Mouse (Mus musculus) adrenal gland, adult 18-20 months (tissue): ENCODE measurements at regions not wholly inside any gene's neighbourhood (a gene's known extent, or its start where the extent isn't known, plus 50 kb on each side); places are given as distances from the start of the nearest gene placed in this dataset.

Source experiments
- DNase-seq, 2 experiments: peaks; one replicate each; pipeline ENCODE4 v3.0.0; 2021 to 2022; ENCODE audit warnings: low spot score in 2 of 2

DNA sequence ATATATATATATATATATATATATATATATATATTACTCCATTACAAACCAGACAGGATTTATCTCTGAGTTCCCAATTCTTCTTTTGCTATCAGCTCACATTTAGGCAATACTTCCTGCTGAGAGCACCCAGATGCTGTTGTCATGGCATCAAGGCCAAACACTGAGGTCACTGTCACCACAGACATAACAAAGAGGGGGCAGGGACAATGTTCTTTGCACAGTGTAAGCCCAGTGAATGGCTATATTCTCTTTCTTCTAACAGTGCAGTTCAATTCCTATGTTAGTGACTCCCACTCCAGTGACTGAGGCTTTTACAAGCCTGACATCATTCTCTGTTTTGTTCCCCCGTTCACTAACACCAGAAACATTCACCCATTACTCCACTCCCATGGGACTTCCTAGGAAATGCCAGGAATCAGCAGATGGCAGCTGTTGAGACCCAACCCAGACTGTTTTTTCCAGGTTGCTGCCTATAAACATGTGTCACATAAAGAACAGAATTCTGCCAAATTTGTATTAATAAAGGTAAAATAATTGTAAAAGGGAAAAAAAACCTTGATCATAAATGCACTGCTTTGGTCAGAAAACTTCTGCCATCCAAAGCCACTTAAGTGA is 289.5 kb downstream of the Slc22a22 start:
- DNase-seq, result peak in 1 of 2 experiments; percentile 3

DNA sequence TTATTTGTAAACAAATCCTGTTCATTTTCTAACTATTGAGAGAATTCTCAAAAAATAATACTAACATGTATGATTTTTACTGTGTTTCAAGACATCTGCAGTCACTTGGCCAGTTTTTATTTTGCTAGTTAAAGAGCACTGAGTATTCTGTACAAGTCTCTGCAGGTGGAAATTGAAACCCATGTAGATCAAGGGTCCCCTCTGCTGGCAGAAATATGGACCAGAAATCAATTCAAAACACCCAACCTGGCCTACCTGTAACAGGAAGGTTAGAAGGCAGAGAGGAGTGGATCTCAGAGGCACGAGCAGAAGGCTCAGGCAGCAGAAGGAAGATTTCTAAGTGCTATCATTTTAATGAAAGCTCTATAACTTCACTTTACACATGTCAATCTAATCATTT is 298.3 kb downstream of the Slc22a22 start:
- no peak for DNase-seq

DNA sequence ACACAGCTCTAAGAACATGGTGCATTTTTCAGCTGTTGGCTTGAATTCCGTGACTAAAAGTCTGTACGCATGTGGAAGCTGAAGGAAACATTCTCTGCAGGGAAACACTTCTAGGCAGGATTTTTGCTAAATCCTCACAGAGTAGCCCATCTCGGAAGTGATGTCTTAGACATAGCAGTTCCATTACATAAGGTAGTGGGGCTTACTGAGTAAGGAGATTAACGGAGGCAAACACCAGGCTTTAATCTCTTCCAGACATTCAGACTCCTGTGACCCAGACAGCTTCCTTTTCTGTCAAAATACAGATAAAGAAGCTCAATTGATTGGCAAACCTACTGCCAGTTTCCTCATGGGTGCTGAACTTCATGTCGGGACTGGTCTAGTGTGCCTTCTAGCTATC is 304.7 kb downstream of the Slc22a22 start:
- DNase-seq, result no peak

DNA sequence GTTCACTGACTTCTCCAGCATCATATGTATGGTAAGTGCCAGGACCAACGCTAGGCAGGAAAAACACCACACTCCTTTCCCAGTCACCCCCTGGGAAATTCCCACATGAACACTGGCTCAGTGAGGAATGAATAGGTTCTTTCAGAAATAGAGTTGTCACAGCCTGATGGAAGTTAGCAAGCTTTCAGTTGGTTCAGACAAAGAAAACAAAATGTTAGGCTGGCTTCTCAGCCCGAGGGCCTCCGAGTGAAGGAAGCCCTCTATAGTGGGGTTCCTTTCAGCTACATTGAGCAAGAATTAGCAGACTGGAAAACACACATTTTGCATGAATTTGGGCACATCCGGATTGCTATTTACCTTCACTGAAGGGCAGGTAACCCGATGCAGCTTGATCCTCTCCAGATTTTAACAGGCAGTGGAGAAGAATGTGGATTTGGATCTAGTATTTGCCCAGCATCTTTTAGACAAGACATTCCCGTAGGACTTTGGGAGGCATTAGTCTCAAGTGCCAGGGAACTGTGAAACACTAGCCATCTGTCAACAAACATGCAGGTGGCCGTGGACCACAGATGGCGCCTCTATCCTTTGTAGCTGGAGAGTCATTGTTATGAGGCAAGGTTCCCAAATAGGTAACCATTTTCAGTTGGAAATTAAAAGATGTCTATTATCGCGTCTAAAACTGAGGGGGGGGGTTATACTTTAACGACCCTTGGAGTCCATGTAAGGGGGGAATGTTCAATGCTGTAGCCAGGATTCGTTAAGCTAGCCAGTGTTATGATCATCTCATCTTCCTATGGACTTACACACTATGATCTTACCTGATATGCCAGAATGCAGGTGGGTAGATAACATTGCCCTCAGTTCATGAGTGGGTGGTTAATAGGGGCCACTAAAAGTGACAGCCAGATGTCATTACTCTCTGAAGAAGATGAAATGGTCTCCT is 314.8 kb downstream of the Slc22a22 start:
- DNase-seq, result no peak

DNA sequence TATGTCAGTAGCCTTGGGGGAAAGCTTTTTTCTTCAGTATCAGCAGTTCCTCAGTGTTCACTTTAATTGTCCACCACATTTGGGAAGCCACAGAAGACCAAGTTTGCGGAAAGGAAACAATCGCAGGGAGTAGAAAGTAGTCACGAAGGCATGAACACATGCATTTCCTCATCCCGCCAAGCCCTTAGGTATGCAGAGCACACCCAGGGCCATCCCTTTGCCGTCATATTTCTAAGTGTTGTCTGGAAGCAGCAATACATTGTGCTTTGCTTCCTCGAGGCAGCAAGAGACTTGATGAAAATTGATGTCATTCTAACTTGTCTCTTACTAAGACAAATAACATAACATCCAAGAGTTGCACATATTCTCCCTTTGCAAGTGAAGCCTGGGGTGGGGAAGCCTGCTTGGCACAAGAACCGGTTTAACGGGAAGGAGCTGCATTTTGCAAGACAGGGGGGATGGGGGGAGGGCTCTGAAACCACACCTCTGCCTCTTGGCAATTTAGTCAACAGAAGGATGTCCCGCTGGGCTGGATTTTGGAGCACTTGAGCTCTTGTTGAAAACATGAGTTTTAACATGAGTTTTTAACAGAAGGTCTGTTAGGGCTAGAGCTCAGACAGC is 337.2 kb downstream of the Slc22a22 start:
- DNase-seq, result no peak

DNA sequence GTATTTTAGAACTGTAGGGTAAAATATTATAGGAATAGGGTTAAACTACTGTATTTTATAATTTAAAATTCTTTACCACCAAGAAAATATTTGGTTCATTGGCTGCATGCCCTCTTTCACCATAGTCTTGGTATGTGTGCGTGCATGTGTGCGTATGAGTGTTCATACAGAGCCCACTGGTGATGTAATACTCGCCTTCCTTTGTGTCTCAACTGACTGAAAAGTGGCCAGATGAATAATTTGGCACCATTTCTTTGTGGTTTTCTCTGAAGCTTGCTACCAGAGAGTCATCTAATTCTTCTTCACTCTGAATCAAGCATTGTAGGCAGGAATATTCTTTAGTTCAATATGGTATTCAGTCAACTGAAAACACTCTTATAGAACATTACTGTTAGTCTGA is 372.7 kb downstream of the Slc22a22 start:
- no peak for DNase-seq

DNA sequence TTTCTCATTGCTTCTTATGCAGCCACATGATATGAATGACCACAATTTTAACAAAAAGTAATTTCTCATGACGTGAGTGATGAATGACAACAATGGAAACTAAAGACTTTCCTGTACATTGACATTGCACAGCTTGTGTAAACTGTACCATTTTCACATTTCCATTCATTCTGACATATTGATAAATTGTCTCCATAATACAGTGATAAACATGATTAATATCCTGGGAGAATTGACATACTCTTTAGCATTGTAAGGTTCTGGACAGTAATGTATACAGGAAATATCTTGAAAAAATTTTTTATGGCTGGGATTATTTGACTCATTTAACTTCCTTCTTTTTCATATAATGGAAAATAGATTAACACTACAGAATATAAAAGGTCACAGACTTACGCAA is 380.1 kb downstream of the Slc22a22 start:
- no peak for DNase-seq

DNA sequence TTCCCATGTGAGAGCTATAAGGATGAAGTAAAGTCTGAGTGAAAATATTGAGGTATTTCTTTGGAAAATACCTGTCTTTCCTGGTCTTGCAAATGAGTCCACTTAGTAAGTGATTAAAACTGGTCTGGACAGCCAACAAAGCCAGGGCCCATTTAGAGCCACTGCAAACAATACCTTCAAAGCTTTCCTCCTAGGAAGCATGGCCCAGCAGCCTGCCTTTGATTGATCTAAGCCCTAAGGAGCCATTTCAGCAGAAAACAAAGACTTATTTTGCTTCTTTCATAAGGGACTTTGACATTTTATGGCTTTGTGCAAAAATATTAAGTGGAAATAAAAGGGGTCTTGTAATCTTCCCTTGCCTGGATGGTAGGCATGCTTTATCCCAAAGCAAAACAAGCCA is 397.6 kb downstream of the Slc22a22 start:
- no peak for DNase-seq

DNA sequence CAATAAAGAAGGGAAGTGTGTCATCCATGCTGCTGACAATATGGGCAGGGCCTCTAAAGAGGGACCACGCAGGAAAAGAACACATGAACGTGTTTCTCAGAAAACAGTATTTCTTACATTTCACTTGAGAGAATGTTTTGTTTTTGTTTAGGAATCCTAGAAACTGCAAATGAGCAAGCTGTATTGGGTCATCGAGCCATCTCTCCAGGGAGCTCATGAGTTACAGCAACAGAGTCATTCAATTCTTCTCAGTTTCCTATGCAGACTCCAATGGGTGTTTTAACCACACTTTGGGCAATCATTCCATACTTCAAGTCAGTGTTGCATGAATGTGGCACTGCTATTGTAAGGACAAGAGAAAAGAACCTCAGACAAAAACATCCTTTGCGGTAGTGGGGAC is 403.6 kb downstream of the Slc22a22 start:
- no peak for DNase-seq

DNA sequence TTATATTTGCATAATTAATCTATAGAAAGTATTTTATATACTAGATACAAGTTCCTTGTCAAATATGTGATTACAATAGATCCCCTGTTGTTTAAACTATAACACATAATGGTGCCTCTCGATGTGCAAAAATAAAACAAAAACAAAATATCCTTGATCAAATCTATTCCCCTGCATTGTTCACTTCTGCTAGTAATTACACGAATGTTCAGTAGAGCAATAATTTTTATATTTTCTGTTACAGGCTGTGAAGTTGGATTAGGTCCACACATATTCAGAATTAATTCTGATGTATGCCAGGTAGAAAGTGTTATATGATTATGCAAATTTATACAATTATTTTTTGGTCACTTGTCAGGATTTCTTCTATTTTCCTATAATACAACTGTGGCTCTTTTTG is 415.9 kb downstream of the Slc22a22 start:
- DNase-seq, result no peak

DNA sequence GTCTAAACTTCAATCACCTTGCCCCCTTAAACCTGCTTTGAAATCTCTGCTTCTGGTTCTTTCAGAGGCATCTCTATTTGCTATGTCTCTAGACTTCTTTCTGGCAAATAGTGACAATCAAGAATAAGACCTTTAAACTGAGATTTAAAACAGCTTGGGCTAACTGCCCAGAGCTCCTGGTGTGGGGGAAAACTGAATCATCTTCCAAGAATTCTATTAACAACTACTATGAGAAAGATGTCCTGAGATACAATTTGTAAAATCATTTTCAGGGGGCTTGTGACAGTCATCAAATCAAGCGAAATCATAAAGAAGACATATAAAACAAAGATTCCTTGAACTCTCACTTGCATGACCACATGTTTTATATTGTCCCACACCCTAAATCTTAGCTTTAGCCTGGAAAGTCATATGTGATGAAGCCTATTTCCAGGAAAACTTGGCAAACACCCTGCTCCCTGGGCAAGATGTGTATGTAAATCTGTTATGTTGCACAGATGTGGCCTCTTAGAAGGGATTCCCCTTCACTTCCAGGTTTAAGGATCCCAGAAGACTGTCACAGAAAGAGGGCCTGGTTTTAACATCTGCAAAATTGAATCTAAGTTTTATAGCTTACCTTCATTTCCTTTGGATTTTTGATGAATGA is 417.8 kb downstream of the Slc22a22 start:
- DNase-seq, result no peak

DNA sequence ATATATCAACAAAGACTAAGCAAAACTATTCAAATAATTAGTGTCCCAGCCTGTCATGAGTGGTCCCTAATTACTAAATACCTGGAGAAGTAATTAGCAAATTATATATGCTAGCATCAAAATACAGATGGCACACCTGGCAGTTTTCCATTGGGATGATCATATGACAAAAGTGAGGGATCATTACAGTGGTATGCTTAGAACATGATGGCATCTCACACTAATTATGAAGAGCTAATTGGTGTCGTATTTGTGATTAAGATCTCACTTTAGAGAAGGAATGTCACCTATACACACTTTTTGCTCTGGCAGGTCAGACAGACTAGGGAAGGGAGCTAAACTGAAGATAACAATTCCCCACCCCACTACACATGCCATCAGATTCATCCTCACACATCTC is 425.1 kb downstream of the Slc22a22 start:
- DNase-seq, result no peak

DNA sequence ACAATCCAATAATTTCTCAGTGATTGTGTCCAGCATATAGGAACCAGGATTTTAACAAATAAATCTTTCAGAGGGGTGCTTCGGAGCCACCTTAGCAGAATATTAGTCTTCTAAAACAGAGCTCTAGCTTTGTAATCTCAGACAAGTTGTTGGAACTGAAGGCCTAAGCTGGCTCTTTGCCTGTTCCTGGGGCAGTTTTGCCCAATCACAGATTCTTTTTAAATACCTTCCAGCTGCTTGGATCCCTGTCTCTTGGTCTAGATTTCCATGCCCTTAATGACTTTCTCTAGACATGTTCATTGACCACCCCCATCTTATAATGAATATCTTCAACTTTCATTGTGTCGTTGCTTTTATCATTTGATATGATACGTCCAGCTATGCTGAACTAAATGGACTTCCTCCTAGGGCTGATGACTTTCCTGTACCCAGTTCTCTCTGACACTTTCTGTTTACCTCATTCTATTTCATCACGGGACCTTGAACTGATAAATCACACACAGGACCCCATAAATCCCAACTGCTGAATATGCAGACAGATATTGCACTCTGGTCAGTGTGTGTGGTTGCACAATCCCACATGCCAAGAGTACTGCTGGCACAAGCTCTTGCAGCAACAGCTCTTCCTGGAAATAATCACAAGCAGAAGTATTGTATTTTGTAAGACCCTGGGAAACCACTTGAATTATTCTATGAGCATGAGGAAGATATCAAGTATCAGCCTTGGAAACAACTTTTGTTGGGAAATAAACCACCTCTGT is 440.4 kb downstream of the Slc22a22 start:
- DNase-seq, result peak in 1 of 2 experiments; percentile 9

DNA sequence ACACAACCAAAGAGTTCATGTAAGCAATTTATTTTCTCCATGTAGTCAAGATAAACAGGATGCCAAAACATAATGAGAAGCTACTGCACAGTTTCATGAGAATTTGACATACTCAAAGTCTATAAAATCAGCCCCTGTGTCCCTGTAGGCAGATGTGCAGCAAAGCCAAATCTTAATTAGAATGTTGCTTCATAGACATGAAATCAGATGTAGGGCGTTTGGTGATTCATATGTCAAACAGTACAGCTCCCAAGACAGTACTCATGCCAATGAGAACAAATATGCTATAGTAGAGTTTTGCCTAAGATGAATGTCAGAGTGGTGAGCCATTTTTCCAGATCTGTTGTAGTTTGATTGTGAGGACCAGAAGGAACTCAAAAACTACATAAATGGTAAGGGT is 444.4 kb downstream of the Slc22a22 start:
- DNase-seq, result no peak
